Mouse (Mus musculus) sigmoid colon, adult 10 weeks (tissue): ENCODE data around the gene Zfp292. TPM values are rescaled to one million over a fixed set of nuclear protein-coding genes. Genes with fewer than 3 reads are reported as not detected.

Experiments
- polyA plus RNA-seq: library from polyadenylated mRNA; stranded (reverse); fragments of 350-450 nt; fragmentation: Illumina TruSeq; extraction: RNeasy Lipid Tissue Mini Kit (QIAGEN cat#74804); gene quantifications from one replicate; pipeline ENCODE4 v1.2.3, GENCODE M21; 2014; ENCODE audit warnings: low read depth, low replicate concordance

Zfp292 gene
- polyA plus RNA-seq = 82.6 TPM

GRCm38 (mm10) chr4:34882818-34883217 lies at the start of gene Zfp292:
Gene Zfp292 (minus strand): TSS chr4:34882960.

GRCm38 (mm10) chr4:34893479-34893878 lies 10.7 kb upstream of the Zfp292 start, which contains the start of gene Cga:
Gene Cga (plus strand): TSS chr4:34893779.

GRCm38 (mm10) chr4:34777677-34778527 lies 104.9 kb downstream of the Zfp292 start, which contains the start of gene Smim8:
Gene Smim8 (minus strand): TSS chr4:34778423.

GRCm38 (mm10) chr4:34756163-34756562 lies 126.6 kb downstream of the Zfp292 start, which contains the start of gene Gm136:
Gene Gm136 (minus strand): TSS chr4:34756263.

Other genes with a start within 250 kb of the Zfp292 start
- 401 TPM for gene Slc35a1, start 195.5 kb downstream of the Zfp292 start, polyA plus RNA-seq
- gene Cfap206, start 152.8 kb downstream of the Zfp292 start, polyA plus RNA-seq = 2.2 TPM
- gene Gm136, start 126.7 kb downstream of the Zfp292 start, polyA plus RNA-seq = not detected
- gene Smim8, start 104.5 kb downstream of the Zfp292 start, polyA plus RNA-seq = 95.5 TPM
- not detected for gene Cga, start 10.8 kb upstream of the Zfp292 start, polyA plus RNA-seq